ENCODE assay signal across 18 mouse cellular contexts in the genomic region with DNA sequence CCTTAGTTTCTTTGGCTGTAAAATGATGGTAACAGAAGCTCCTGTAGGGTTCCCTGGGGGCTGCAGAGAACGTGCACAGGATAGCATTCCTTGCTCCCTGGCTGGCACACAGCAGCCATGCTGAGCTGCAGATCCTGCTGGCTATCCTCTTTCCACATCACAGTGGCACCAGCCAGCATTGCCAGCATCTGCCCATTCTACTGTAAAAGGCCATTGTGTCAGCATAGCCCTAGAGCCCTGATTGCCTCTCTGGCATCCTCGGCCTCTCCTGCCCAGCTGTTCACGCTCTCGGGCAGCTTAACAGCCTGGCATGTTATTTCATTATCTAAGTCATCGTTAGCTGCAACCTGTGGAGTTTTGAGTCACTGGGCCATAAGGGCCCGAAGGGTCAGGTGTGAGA.
A peak's percentile ranks its signal among the peaks of the same experiment; 100 is the strongest.
DNase-seq lines count a peak whose midpoint lies in the region; ATAC-seq lines count a peak whose summit lies in the region.
"Had no signal": no experiment of that assay in that cellular context is flagged by ENCODE, and none has a peak within 500 bp of the region (broad histone marks: within the 10 kb centered on the region; RNA-seq: fewer than 3 reads in every experiment).

No protein-coding gene starts in this region.

- H3K27ac ChIP-seq in neural tube, embryonic 13.5 days (replicated peaks), result peak overlapping the region; percentile 64
- H3K27ac ChIP-seq in midbrain, embryonic 13.5 days, result peak overlapping the region; percentile 53
- H3K27ac ChIP-seq: heart, embryonic 13.5 days; kidney, postnatal 0 days; left cerebral cortex, adult 2 months had no signal

- 47% methylated on average over 6 of the region's 6 CpGs for WGBS in neural tube, embryonic 13.5 days
- 67% methylated on average over 6 of the region's 6 CpGs for whole genome bisulfite sequencing in midbrain, embryonic 13.5 days

- peaks cover 33% of the 10 kb centered on the region for H3K4me1 ChIP-seq in neural tube, embryonic 13.5 days (replicated peaks)
- H3K4me1 ChIP-seq in midbrain, embryonic 13.5 days (replicated peaks), result peaks cover 20% of the 10 kb centered on the region

- peak; percentile 54 for ATAC-seq in frontal cortex, adult (ENCODE audit: low TSS enrichment)
- ATAC-seq in neural tube, embryonic 13.5 days (ENCODE audit: low read depth), result peak; percentile 16; the same call in 1 of the 2 replicates
- no peak for ATAC-seq in midbrain, embryonic 13.5 days
- ATAC-seq: intestine, embryonic 16.5 days had no signal

- no peak overlapping the region for H3K4me2 ChIP-seq in neural tube, embryonic 13.5 days
- no peak overlapping the region for H3K4me2 ChIP-seq in midbrain, embryonic 13.5 days (replicated peaks)
- H3K4me2 ChIP-seq: forebrain, embryonic 12.5 days; heart, embryonic 13.5 days had no signal

- no peak for DNase-seq in frontal cortex, postnatal 14 days (ENCODE audit: low spot score in 2 of 2)
- no peak for DNase-seq in neural tube, embryonic 10.5 days (ENCODE audit: extremely low spot score, low spot score)
- DNase-seq in kidney, postnatal 14 days, result no peak
- DNase-seq in kidney, adult 18-20 months, result no peak
- DNase-seq: heart, postnatal 36 days; lung, postnatal 10 days; right cerebral cortex, postnatal 14 days had no signal

- no peaks in the 10 kb centered on the region for H3K9me3 ChIP-seq in neural tube, embryonic 13.5 days
- H3K9me3 ChIP-seq in midbrain, embryonic 13.5 days, result no peaks in the 10 kb centered on the region
- H3K9me3 ChIP-seq: embryonic facial prominence, embryonic 13.5 days; forebrain, embryonic 12.5 days; heart, embryonic 13.5 days; limb, embryonic 13.5 days had no signal

- no peaks in the 10 kb centered on the region for H3K27me3 ChIP-seq in neural tube, embryonic 13.5 days
- H3K27me3 ChIP-seq in midbrain, embryonic 13.5 days, result no peaks in the 10 kb centered on the region
- H3K27me3 ChIP-seq: embryonic facial prominence, embryonic 13.5 days; forebrain, embryonic 12.5 days; heart, embryonic 13.5 days; limb, embryonic 13.5 days had no signal

- 0 out of 2 replicates have a peak overlapping the region, but pooled peaks have one; percentile 8 for H3K9ac ChIP-seq in neural tube, embryonic 13.5 days
- no peak overlapping the region for H3K9ac ChIP-seq in midbrain, embryonic 13.5 days (replicated peaks)
- H3K9ac ChIP-seq: embryonic facial prominence, embryonic 13.5 days; forebrain, embryonic 12.5 days; heart, embryonic 13.5 days had no signal

- H3K4me3 ChIP-seq in neural tube, embryonic 13.5 days, result no peak overlapping the region
- H3K4me3 ChIP-seq in midbrain, embryonic 13.5 days (replicated peaks), result no peak overlapping the region
- H3K4me3 ChIP-seq: embryonic facial prominence, embryonic 13.5 days; forebrain, embryonic 12.5 days; heart, embryonic 13.5 days; layer of hippocampus, adult 2 months; left cerebral cortex, adult 2 months; limb, embryonic 13.5 days had no signal

- H3K36me3 ChIP-seq in neural tube, embryonic 13.5 days, result no peaks in the 10 kb centered on the region
- no peaks in the 10 kb centered on the region for H3K36me3 ChIP-seq in midbrain, embryonic 13.5 days
- H3K36me3 ChIP-seq: embryonic facial prominence, embryonic 13.5 days; forebrain, embryonic 12.5 days; limb, embryonic 13.5 days had no signal
